Mouse (Mus musculus): Measurements from ENCODE around the gene Bmp3.

- TF ChIP-seq POLR2A (IDR thresholded peaks at IDR 0.05; ENCODE audit: borderline replicate concordance, low read depth, low read length) (no peak), CTCF (IDR thresholded peaks at IDR 0.05; ENCODE audit: low read depth, low read length) (no peak)
Observed at GRCm38 (mm10) chr5:98815269-98815668, 38.9 kb upstream of the Bmp3 start.

Measured in bone marrow macrophage, adult 2 months (primary cell).